Mouse (Mus musculus): ENCODE results near the gene Vmn1r58. TPM values are rescaled to one million over a fixed set of nuclear protein-coding genes. Genes with fewer than 3 reads are reported as not detected.

Vmn1r58 gene
- polyA plus RNA-seq (2021; fragmentation: Nextera tagmentation), result not detected in 2 replicates
- long read RNA-seq, experiment 1, result 0 reads
- long read RNA-seq, experiment 2, result 0 reads

DNA sequence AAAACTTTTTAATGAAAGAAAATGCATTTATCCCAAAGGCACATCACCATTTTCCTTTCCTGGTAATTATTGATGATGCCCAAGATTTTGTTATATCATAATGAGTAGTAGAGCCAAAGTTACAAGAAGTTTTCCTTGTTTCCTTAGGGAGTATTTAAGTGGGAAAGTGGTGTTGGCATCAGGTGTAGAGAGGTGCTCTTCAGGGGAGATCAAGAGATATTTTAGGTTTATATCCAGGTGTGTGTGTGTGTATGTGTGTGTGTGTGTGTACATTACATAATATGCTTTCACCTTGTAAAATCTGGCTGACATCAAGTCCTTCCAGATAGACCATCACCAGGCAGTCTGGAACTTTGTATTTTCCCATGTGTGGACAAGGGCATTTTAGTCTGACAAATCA, at the start of gene Vmn1r58:
Gene Vmn1r58 (minus strand): TSS at position 101 of the 400 bp plus-strand sequence.

DNA sequence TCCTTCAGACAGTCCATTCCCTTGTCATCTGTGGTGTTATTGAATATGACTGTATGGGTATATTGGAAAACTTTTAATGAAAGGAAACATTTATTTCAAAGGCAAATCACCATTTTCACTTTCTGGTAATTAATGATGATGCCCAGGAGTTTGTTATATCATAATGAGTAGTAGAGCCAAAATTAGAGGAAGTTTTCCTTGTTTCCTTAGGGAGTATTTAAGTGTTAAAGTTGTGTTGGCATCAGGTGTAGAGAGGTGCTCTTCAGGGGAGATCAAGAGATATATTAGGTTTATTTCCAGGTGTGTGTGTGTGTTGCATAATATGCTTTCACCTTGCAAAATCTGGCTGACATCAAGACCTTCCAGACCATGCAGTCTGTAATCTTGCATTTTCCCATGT, 43.5 kb upstream of the Vmn1r58 start, which contains the start of gene Vmn1r59:
Gene Vmn1r59 (minus strand): TSS at position 101 of the 400 bp plus-strand sequence.

Other genes starting within 250 kb of the Vmn1r58 start
- gene Vmn1r56, start 216.6 kb downstream of the Vmn1r58 start, polyA plus RNA-seq (2021; fragmentation: Nextera tagmentation), result not detected in 2 replicates
- gene Vmn1r57, start 194.9 kb downstream of the Vmn1r58 start, polyA plus RNA-seq (2021; fragmentation: Nextera tagmentation), result not detected in 2 replicates
- not detected in 2 replicates for gene Gm5065, start 62.9 kb downstream of the Vmn1r58 start, polyA plus RNA-seq (2021; fragmentation: Nextera tagmentation)
- not detected in 2 replicates for gene Nlrp2, start 62.4 kb downstream of the Vmn1r58 start, polyA plus RNA-seq (2021; fragmentation: Nextera tagmentation)
- not detected in 2 replicates for gene Vmn1r59, start 43.4 kb upstream of the Vmn1r58 start, polyA plus RNA-seq (2021; fragmentation: Nextera tagmentation)
- gene Vmn2r28, start 80.6 kb upstream of the Vmn1r58 start, polyA plus RNA-seq (2021; fragmentation: Nextera tagmentation), result not detected in 2 replicates
- gene Vmn1r60, start 133.9 kb upstream of the Vmn1r58 start, polyA plus RNA-seq (2021; fragmentation: Nextera tagmentation), result not detected in 2 replicates
- not detected in 2 replicates for gene Vmn1r61, start 199.9 kb upstream of the Vmn1r58 start, polyA plus RNA-seq (2021; fragmentation: Nextera tagmentation)